Mouse (Mus musculus) ovary, postnatal 10 days (tissue): ENCODE measurements at regions not wholly inside any gene's neighbourhood (a gene's known extent, or its start where the extent isn't known, plus 50 kb on each side); places are given as distances from the start of the nearest gene placed in this dataset.
"Not testable (repeated sequence)": the region's sequence is repeated elsewhere in the genome, so short reads cannot be mapped to it uniquely, and the experiment has no call there.

Experiments
- DNase-seq: peaks from one replicate; pipeline ENCODE4 v3.0.0; 2022; ENCODE audit warnings: low spot score

DNA sequence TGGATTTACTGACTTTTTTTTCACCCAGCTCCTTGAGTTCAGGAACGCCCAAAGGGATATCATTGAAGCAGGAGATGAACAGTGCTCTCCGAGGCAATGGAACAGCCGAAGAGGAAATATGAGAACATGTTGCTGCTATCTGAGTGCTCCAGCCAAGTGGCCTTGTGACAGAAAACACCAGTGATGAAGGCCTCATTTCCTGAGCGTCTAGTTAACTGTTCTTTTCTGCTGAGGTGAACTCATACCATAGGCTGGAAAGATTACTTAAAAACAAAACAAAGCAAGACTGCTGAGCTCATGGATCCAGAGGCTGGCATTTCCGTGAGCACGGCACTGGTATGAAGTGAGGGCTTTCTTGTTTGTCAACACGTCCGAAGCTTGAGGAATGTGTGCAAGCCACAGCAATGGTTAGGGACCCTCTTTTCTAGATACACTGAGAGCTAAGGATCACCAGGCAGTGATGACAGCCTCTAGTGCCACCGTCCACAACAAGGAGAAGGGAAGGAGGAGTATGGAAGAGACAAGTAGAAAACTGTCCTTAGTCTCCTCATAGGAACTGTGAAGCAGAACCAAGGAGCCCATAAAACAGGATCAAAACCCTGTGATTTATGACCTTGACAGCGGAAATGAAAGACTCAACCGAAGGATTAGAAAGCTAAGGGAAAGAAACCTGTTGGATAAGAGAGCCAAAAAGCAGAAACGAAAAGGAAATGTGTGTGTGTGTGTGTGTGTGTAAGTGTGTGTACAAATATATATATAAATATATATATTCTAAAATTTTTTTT, 200.4 kb downstream of the Fam43a start:
- no peak for DNase-seq

- no peak for DNase-seq
These were observed 204.5 kb downstream of the Fam43a start for GRCm38 (mm10) chr16:30804018-30804417.

DNA sequence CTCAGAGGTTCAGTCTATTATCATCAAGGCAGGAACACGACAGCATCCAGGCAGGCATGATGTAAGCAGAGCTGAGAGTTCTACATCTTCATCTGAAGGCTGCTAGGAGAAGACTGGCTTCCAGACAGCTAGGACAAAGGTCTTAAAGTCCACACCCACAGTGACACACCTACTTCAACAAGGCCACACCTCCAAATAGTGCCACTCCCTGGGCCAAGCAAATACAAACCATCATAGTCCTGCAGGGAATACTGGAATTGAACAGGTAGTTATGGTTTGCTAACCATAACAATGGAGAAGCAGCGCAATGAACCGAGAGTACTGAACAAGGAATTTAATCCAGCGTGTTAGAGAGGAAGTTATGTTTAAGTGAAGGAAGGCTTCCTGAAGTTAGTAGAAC, 206.7 kb downstream of the Fam43a start:
- DNase-seq = not testable (repeated sequence)

DNA sequence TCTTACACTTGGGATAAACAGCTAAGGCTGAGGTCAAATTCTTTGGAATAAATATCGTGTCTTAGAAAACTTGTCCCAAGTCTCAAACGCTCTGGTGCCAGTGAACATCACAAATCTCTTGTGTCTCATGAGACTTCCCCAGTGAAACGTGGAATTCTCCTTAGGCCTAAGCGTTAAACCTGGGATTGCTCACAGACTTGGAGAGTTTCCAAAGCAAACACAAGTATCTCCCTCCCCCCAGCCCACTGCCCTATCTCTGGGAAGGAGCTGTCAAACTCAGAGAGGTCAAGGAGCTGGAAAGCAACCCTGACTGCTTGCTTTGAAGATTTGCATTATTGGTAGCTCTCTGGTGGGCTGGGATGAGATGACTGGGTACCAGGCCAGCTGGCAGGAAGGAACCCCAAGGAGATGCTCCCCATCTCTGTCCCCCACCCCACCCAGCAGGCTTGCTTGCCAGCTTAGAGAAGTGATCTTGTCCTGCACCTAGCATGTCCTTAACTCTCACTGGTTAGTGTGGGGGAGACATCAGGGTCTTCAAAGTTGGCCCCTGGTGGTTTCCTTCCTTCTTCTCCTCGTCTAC, 219.1 kb downstream of the Fam43a start:
- DNase-seq = no peak

DNA sequence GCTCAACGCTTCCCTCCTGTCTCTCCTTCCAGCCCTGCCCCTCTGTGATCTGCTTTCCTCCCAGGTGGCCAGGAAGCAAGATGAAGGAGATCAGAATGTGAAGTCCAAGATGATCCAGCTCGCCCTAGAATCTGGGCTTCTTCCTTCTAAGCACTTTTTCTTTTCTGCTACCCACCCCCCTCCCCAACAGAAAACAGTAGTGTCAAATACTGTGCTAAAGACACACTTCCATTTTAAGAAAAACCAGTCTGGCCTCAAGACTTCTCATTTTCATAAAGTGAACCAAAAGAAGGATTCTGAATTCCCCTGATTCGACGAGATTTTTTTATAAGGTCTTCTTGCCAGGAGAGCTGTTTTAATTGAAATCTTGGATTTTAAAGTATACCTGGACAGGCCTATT, 219.8 kb downstream of the Fam43a start:
- no peak for DNase-seq

DNA sequence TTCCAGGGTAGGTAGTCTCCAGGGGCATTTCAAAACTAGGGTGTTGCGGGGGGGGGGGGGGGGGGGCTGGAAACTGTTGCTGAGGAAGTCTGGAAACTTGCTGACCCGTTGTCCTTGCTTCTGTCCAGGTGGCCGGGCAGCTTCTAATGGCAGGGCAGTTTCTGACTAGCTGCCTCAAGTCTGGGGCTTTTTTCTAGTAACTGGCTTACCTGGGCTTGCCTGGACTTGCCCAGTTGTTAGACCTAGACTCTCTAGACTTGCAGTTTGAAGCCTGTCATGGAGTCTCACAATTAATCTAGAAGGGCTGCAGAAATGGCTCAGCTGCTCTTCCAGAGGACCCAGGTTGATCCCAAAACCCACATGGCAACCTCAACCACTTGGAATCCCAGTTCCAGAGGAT, 220.7 kb downstream of the Fam43a start:
- no peak for DNase-seq

- no peak for DNase-seq
These were observed 221.2 kb downstream of the Fam43a start for GRCm38 (mm10) chr16:30820761-30821160.

GRCm38 (mm10) chr16:30821191-30821910, 221.8 kb downstream of the Fam43a start:
- DNase-seq = peak; percentile 29

- DNase-seq = no peak
These were observed 222.5 kb downstream of the Fam43a start for GRCm38 (mm10) chr16:30821911-30822578.

DNA sequence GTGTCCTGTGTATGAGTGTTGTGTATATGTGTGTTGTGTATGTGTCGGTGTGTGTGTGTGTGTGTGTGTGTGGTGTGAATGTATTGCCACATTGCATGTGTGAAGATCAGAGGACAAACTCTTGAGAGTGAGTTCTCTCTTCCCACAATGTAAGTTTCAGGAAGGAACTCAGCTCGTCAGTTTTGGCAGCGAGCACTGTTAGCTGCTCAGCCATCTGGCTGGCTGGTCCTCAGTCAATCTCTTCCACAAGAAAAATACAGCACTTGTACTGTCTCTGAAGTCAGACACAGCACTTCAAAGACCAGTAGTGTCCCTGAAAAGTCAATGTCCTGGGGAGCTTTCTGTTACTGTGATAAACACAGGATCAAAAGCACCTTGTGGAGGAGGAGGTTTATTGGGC, 226.6 kb downstream of the Fam43a start:
- no peak for DNase-seq

DNA sequence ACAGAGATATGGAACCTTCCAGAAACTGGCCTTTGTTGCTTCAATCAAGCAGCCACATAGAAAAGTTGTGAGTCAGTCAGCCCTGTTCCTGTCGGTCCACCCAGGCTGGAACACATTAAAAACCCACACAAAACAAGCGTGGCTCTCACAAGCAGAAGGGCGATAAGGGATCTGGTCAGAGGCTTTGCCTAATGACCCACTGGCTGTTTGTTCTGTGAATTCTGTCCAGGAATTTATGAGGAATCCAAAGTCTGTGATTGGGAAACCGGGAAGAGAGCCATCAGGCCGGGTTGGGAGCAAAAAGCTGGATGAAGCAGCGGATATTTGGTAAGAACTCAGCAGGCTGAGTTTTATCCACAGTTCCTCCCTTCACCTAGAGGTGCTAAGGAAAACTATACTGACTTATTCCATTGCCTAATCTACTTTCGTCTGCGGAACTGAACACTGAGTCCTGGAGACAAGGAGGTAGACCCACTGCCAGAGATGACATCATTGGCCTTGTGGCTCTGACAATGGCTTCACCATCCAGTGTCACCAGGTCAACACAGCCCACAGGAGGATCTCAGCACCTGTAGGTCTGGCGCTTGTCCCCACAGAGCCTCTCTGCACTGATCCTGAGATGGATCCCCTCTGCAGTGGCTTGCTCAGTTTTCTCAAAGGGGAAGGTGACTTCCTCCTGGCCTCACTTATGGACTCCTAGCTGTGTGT, 228.5 kb downstream of the Fam43a start:
- no peak for DNase-seq

DNA sequence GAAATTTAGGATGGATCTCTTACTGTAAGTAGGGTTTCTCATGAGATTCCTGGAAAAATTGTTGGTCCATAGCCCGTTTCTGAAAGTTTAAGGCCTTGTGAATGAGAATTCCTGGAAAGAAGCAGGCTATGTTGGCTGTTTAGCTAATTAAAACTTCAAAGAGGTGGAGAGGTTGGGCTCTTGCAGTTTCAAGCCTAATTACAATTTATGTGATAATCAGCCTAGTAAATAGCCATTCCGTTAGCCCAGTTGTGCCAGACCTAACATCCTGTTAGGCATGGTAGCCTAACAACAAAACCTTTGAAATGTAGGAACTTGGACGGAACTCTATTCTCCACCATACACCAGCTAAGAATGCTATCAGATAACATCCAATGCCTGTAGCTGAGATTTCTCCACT, 235.0 kb downstream of the Fam43a start:
- DNase-seq = no peak

GRCm38 (mm10) chr16:30835678-30836077, 236.2 kb downstream of the Fam43a start:
- no peak for DNase-seq

GRCm38 (mm10) chr16:30842831-30843230, 238.4 kb downstream of the Xxylt1 start:
- no peak for DNase-seq

DNA sequence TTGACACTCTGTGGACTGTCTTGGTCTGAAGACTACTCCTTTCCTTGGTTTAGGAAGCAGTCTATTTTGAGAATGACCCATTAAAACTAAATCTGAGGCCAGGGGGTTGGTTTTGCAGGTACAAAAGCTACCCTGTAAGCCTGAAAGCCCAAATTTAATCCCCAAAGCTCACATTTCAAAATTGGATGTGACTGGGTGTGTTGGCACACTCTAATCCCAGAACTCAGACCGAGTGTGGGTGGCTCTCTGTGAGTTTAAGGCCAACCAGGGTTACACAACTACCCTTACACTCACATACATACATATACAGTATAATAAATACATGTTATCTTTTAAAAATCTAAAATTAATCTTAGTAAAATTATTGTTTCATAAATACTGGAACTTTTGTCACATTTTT, 228.6 kb downstream of the Xxylt1 start:
- no peak for DNase-seq

DNA sequence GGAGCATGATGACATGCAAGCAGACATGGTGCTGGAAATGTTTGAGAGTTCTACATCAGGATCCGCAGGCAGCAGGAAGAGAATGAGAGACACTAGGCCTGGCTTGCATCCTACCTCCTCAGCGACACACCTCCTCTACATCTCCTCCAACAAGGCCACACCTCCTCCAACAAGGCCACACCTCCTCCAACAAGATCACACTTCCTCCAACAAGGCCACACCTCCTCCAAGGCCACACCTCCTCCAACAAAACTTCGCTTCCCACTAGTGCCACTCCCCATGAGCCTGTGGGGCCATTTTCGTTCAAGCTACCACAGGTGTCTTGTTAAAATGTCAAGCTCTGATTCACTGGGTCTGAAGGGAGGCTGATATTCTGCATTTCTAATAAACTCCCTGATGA, 226.5 kb downstream of the Xxylt1 start:
- DNase-seq = no peak

DNA sequence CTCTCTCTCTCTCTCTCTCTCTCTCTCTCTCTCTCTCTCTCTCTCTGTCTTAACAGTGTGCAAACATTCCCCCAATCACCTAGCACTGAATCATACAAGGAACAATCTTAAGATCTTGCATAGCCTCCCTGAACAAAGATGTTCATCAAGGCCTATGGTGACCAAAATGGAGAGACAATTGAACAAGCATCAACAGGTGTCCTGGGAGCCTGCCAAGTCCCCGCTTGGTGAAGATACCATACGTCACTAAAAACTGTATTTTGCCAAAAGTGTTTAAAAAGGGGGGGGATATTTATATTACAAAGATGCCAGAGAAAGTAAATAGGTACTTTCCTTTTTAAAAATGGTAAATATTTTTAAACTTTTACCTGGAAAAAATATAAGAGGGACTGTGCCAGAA, 223.6 kb downstream of the Xxylt1 start:
- no peak for DNase-seq

DNA sequence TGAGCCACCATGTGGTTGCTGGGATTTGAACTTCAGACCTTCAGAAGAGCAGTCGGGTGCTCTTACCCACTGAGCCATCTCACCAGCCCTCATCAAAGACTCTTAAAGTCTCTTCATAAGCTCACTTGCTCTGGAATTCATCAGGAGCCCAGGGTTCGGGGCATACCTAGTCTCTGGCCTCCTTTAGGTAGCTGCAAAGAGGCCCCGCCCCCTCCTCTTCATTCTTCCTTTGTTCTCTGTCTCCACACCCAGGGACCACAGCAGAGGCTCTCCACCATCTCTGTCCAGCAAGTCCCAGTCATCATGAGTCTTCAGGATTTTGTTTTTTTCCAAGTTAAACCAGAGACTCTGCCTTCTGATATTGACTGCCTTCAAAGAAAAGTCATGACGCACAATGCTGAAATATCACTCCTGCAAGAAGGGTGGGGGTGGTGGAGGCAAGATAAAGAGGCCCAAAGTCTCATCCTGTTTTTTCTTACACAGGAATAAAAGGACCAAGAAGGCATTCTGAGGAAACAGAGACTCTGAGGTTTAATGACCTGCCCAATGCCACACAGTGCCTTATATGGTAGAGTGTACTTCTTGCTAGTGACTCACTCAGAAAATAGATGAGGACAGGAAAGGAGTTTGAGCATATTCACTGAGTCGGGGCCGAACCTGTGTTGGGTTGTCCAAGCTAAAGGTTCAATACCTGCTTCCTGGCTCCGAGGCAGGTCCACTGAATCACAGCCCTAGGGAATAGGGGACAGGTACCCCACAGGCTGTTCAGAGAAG, 211.9 kb downstream of the Xxylt1 start:
- no peak for DNase-seq

GRCm38 (mm10) chr16:30870110-30870509, 211.1 kb downstream of the Xxylt1 start:
- no peak for DNase-seq

DNA sequence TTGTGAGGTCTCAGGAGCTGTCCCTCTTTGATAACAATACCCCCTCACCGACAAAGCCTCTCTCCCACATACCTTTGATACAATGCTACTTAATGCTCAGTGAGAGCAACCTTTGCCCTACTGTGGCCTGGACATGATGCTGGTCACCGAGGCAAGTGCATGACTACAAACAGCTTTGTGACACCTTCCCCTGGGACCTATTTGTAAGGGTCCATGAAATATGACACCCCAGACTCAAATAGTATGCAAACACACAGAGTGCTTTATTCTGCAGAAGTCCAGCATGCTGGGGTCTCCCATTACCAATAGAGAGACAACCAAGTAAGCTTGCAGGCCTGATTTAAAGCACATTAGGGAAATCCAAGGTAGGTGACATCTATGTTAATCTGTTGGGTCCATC, 210.6 kb downstream of the Xxylt1 start:
- DNase-seq = no peak

- DNase-seq = no peak
These were observed 209.1 kb downstream of the Xxylt1 start for GRCm38 (mm10) chr16:30872147-30872546.
